In the genomic region with DNA sequence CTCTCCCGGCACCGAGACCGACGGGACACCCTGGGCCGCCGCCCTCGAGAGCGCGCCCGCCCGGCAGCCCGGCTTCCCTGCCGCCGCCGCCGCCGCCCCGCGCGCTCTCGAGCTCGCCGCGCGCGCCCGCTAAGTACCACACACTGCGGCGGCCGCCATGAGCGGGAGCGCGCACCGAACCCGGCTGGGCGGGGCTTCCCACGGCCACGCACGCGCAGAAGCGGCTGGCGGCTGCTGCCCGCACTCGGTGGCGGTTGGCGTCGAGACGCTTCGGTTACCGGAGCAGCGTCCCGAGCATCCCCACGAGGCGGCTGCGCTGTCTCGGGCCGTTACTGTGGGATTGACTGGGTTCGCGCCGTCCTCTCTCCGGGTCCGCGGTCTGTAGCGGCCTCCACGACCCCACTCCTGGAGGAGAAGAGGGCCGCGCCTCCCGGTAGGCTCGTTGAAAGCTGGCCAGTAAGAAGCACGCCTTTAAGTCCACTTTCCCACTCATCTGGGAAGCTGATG, we compare ENCODE assay signal across 8 mouse cellular contexts. TPM values are rescaled to one million over a fixed set of nuclear protein-coding genes. Genes with fewer than 3 reads are reported as not detected.
DNase-seq lines count a peak whose midpoint lies in the region; ATAC-seq and TF ChIP-seq lines count a peak whose summit lies in the region.

No protein-coding gene starts in this region.

- H3K27ac ChIP-seq in forebrain, postnatal 0 days (ENCODE audit: low read depth, low read length), result peak overlapping the region; percentile 96
- H3K27ac ChIP-seq in lung, embryonic 14.5 days (ENCODE audit: low read depth), result peak overlapping the region; percentile 97

- H3K4me1 ChIP-seq in G1E (ENCODE audit: insufficient read depth, low read depth, low read length), result peaks cover 38% of the 10 kb centered on the region
- H3K4me1 ChIP-seq in forebrain, postnatal 0 days (ENCODE audit: insufficient read depth), result peaks cover 16% of the 10 kb centered on the region
- peaks cover 5% of the 10 kb centered on the region; the same call in 1 of the 2 replicates for H3K4me1 ChIP-seq in lung, embryonic 14.5 days (ENCODE audit: insufficient read depth)

- peaks cover 6% of the 10 kb centered on the region for H3K36me3 ChIP-seq in G1E (replicated peaks)
- H3K36me3 ChIP-seq in forebrain, postnatal 0 days (ENCODE audit: insufficient read depth), result no peaks in the 10 kb centered on the region
- H3K36me3 ChIP-seq in lung, embryonic 14.5 days (ENCODE audit: insufficient read depth), result no peaks in the 10 kb centered on the region

- H3K4me3 ChIP-seq in G1E (ENCODE audit: low read depth, low read length), result peak overlapping the region; percentile 85
- peak overlapping the region; percentile 97 for H3K4me3 ChIP-seq in forebrain, postnatal 0 days (ENCODE audit: low read depth, low read length)
- H3K4me3 ChIP-seq in lung, embryonic 14.5 days (ENCODE audit: low read depth, low read length), result peak overlapping the region; percentile 94

- no peak for TF ChIP-seq CTCF in G1E (IDR thresholded peaks at IDR 0.05; ENCODE audit: low read depth, low read length)
- TF ChIP-seq CTCF in forebrain, postnatal 0 days (IDR thresholded peaks at IDR 0.05; ENCODE audit: low read depth), result peak; percentile 14; the same call in 1 of the 2 replicates
- no peak for TF ChIP-seq CTCF in lung, embryonic 14.5 days (IDR thresholded peaks at IDR 0.05; ENCODE audit: low read depth)

- peak overlapping the region; percentile 77 for H3K4me2 ChIP-seq in forebrain, postnatal 0 days (ENCODE audit: low read depth)
- peak overlapping the region; percentile 84 for H3K4me2 ChIP-seq in lung, embryonic 14.5 days

- ATAC-seq in G1E (ENCODE audit: extremely low read depth, insufficient number of reproducible peaks, low FRiP score, poor library complexity, severe bottlenecking), result peak; percentile 28; the same call in 1 of the 2 replicates
- peak; percentile 91 for ATAC-seq in forebrain, postnatal 0 days
- ATAC-seq in lung, embryonic 14.5 days (ENCODE audit: insufficient read depth), result peak; percentile 86
- ATAC-seq in neutrophil, adult 5-6 weeks (ENCODE audit: extremely low read depth, insufficient number of reproducible peaks, low FRiP score, poor library complexity, severe bottlenecking), result peak; percentile 83

- under 1% methylated on average over 52 of the region's 70 CpGs for WGBS in forebrain, postnatal 0 days
- WGBS in lung, embryonic 14.5 days, result 0% methylated on average over 60 of the region's 70 CpGs

- H3K27me3 ChIP-seq in G1E (ENCODE audit: insufficient read depth, low read length), result peaks cover 3% of the 10 kb centered on the region; the same call in 1 of the 2 replicates
- H3K27me3 ChIP-seq in forebrain, postnatal 0 days (ENCODE audit: insufficient read depth, low read length), result no peaks in the 10 kb centered on the region
- no peaks in the 10 kb centered on the region for H3K27me3 ChIP-seq in lung, embryonic 14.5 days (ENCODE audit: insufficient read depth, low read length)

- DNase-seq in G1E (ENCODE audit: low spot score), result peak; percentile 81
- DNase-seq in cerebellum, adult 18-20 months, result peak; percentile 91 to 99
- peak; percentile 96 for DNase-seq in forebrain, postnatal 0 days
- DNase-seq in heart, postnatal 4 days, result peak; percentile 98
- DNase-seq in layer of hippocampus, adult 8-10 months (ENCODE audit: low spot score in 2 of 2), result peak; percentile 78 to 92
- peak; percentile 97 for DNase-seq in lung, embryonic 14.5 days
- DNase-seq in testis, postnatal 14 days (ENCODE audit: low spot score), result peak; percentile 91

- no peaks in the 10 kb centered on the region for H3K9me3 ChIP-seq in G1E (replicated peaks)
- H3K9me3 ChIP-seq in forebrain, postnatal 0 days (ENCODE audit: low read length), result no peaks in the 10 kb centered on the region
- no peaks in the 10 kb centered on the region for H3K9me3 ChIP-seq in lung, embryonic 14.5 days (ENCODE audit: low read depth, low read length)

- peak overlapping the region; percentile 95 for H3K9ac ChIP-seq in forebrain, postnatal 0 days
- peak overlapping the region; percentile 99 for H3K9ac ChIP-seq in lung, embryonic 14.5 days

RNA-seq across cellular contexts. Expression of gene Siah1a, which starts 0.3 kb away (rescaled TPM):
- total RNA-seq in G1E (2014; fragmentation: Nextera tagmentation) (21.3 and 24.7 TPM in 2 replicates), G1E (2017) (17.2 and 21.0 TPM in 2 replicates)
- polyA plus RNA-seq in G1E (2012), result 5.2 and 7.7 TPM in 2 replicates
- total RNA-seq in forebrain, postnatal 0 days (2014; rRNA removed), result 91.9 and 101 TPM in 2 replicates
- polyA plus RNA-seq in forebrain, postnatal 0 days (2015; fragmentation: Nextera tagmentation; extraction: Ambion mirVana), result 87.3 and 88.6 TPM in 2 replicates
- total RNA-seq in heart, postnatal 4 days (2021), result 10 to 100 TPM; 30.2 to 31.2 TPM
- 10 to 100 TPM; 29.2 to 34.0 (median 32.7) TPM for total RNA-seq in layer of hippocampus, adult 8-10 months (2022)
- polyA plus RNA-seq in lung, embryonic 14.5 days (2014; fragmentation: Nextera tagmentation; extraction: Ambion mirVana), result 50.8 and 51.6 TPM in 2 replicates
- total RNA-seq in neutrophil, adult 5-6 weeks (2017), result 37.5 and 43.6 TPM in 2 replicates

RNA-seq across cellular contexts. Expression of gene Gm10638, which starts 0.5 kb away (rescaled TPM):
- total RNA-seq in G1E (2014; fragmentation: Nextera tagmentation) (not detected in 2 replicates), G1E (2017) (0.16 and 0.17 TPM in 2 replicates)
- 0.24 and 0.43 TPM in 2 replicates for polyA plus RNA-seq in G1E (2012)
- 0.43 and 1.5 TPM in 2 replicates for total RNA-seq in forebrain, postnatal 0 days (2014; rRNA removed)
- 8.2 and 8.9 TPM in 2 replicates for polyA plus RNA-seq in forebrain, postnatal 0 days (2015; fragmentation: Nextera tagmentation; extraction: Ambion mirVana)
- total RNA-seq in heart, postnatal 4 days (2021), result 1 to 10 TPM; 3.0 to 3.6 TPM
- 1 to 10 TPM; 1.7 to 3.0 (median 2.3) TPM for total RNA-seq in layer of hippocampus, adult 8-10 months (2022)
- 4.1 and 6.2 TPM in 2 replicates for polyA plus RNA-seq in lung, embryonic 14.5 days (2014; fragmentation: Nextera tagmentation; extraction: Ambion mirVana)
- total RNA-seq in neutrophil, adult 5-6 weeks (2017), result 1.4 TPM in 1 of 2 replicates, not detected in the other

Comparison
In these comparisons a context has a peak if more than half of its experiments do, and no peak if none do; other contexts are left out.
1. Peak in every context shown above with its lines: DNase-seq, ATAC-seq, H3K4me3 ChIP-seq and H3K27ac ChIP-seq.
2. ATAC-seq: peak in every context shown above with its lines; median percentile 91 in forebrain, postnatal 0 days; 86 in lung, embryonic 14.5 days; 83 in neutrophil, adult 5-6 weeks; 28 in G1E.